Mouse (Mus musculus) C2C12 (cell line): ENCODE measurements around the gene Amz1.

Experiments
- CTCF ChIP-seq: IDR thresholded peaks from one replicate; pipeline ENCODE4 v1.5.1; 2011; ENCODE audit not compliant: control insufficient read depth, insufficient read depth, insufficient read length
- MAX ChIP-seq: IDR thresholded peaks from one replicate; pipeline ENCODE4 v1.6.1; 2011; ENCODE audit warnings: mild to moderate bottlenecking, control low read depth
- MYOD1 ChIP-seq: IDR thresholded peaks from one replicate; pipeline ENCODE4 v1.6.1; 2011; ENCODE audit warnings: low read depth; ENCODE audit not compliant: control insufficient read depth, insufficient read length
- USF1 ChIP-seq: IDR thresholded peaks from one replicate; pipeline ENCODE4 v1.6.1; 2011; ENCODE audit warnings: low read depth, mild to moderate bottlenecking, control low read depth, moderate library complexity

GRCm38 (mm10) chr5:140800288-140800923, 76.5 kb downstream of the Amz1 start:
- TF ChIP-seq CTCF: no peak
- no peak for TF ChIP-seq USF1
- TF ChIP-seq MYOD1: no peak
- TF ChIP-seq MAX: no peak
